Mouse (Mus musculus) MEL-GATA-1-ER (cell line): ENCODE measurements at regions not wholly inside any gene's neighbourhood (a gene's known extent, or its start where the extent isn't known, plus 50 kb on each side); places are given as distances from the start of the nearest gene placed in this dataset.
A peak's percentile ranks its signal among the peaks of the same experiment; 100 is the strongest.
"Not testable (repeated sequence)": the region's sequence is repeated elsewhere in the genome, so short reads cannot be mapped to it uniquely, and the experiment has no call there.

ENCODE experiments used
- DNase-seq: peaks from one replicate; pipeline ENCODE4 v3.0.0-alpha.2; 2012; ENCODE audit warnings: low read depth; ENCODE audit errors: extremely low read depth

GRCm38 (mm10) chr13:58663316-58663715, 52.6 kb upstream of the Slc28a3 start:
- no peak for DNase-seq

GRCm38 (mm10) chr13:58668664-58669063, 58.0 kb upstream of the Slc28a3 start:
- no peak for DNase-seq

GRCm38 (mm10) chr13:58670206-58670605, 59.5 kb upstream of the Slc28a3 start:
- DNase-seq: no peak

- DNase-seq: not testable (repeated sequence)
Measured at GRCm38 (mm10) chr13:58675611-58676010, 64.9 kb upstream of the Slc28a3 start.

- DNase-seq: no peak
Measured at GRCm38 (mm10) chr13:58677521-58677920, 66.8 kb upstream of the Slc28a3 start.

- DNase-seq: no peak
Measured at GRCm38 (mm10) chr13:58679663-58680062, 69.0 kb upstream of the Slc28a3 start.

GRCm38 (mm10) chr13:58686822-58687221, 76.1 kb upstream of the Slc28a3 start:
- no peak for DNase-seq

- peak; percentile 63 for DNase-seq
Measured at GRCm38 (mm10) chr13:58687609-58688008, 76.9 kb upstream of the Slc28a3 start.

- peak; percentile 54 for DNase-seq
Measured at GRCm38 (mm10) chr13:58688249-58688648, 77.6 kb upstream of the Slc28a3 start.

GRCm38 (mm10) chr13:58694703-58695102, 84.0 kb upstream of the Slc28a3 start:
- DNase-seq: no peak

GRCm38 (mm10) chr13:58695964-58696363, 85.3 kb upstream of the Slc28a3 start:
- no peak for DNase-seq

GRCm38 (mm10) chr13:58700021-58700420, 89.3 kb upstream of the Slc28a3 start:
- DNase-seq: no peak

- DNase-seq: no peak
Measured at GRCm38 (mm10) chr13:58704141-58704540, 93.5 kb upstream of the Slc28a3 start.

- no peak for DNase-seq
Measured at GRCm38 (mm10) chr13:58716584-58716983, 89.8 kb upstream of the Ntrk2 start.

GRCm38 (mm10) chr13:58730500-58731105, 75.8 kb upstream of the Ntrk2 start:
- DNase-seq: no peak

GRCm38 (mm10) chr13:58732776-58733175, 73.6 kb upstream of the Ntrk2 start:
- peak; percentile 9 for DNase-seq

GRCm38 (mm10) chr13:58733615-58734014, 72.8 kb upstream of the Ntrk2 start:
- DNase-seq: no peak

GRCm38 (mm10) chr13:58735577-58735976, 70.8 kb upstream of the Ntrk2 start:
- DNase-seq: no peak

GRCm38 (mm10) chr13:58740731-58741130, 65.6 kb upstream of the Ntrk2 start:
- no peak for DNase-seq

- no peak for DNase-seq
Measured at GRCm38 (mm10) chr13:58746056-58746455, 60.3 kb upstream of the Ntrk2 start.

GRCm38 (mm10) chr13:58747685-58748084, 58.7 kb upstream of the Ntrk2 start:
- DNase-seq: no peak

- DNase-seq: no peak
Measured at GRCm38 (mm10) chr13:58756125-58756524, 50.2 kb upstream of the Ntrk2 start.
